Mouse (Mus musculus) heart, embryonic 16.5 days (tissue): ENCODE data around the gene Arhgef12. TPM values are rescaled to one million over a fixed set of nuclear protein-coding genes. Genes with fewer than 3 reads are reported as not detected.
A peak's percentile ranks its signal among the peaks of the same experiment; 100 is the strongest.

Experiments used
- ATAC-seq: fragments of 200-750 bp; cut with Nextera tagmentation; replicated peaks from 2 replicates; pipeline ENCODE4 v1.8.0; 2017; ENCODE audit warnings: moderate number of reproducible peaks; ENCODE audit not compliant: insufficient read depth, low FRiP score; ENCODE audit errors: extremely low read depth
- H3K27ac ChIP-seq: fragments of 300-500 bp; sonication (generic); 2 replicates; pipeline ENCODE4 v1.5.1; 2014; ENCODE audit warnings: mild to moderate bottlenecking, low read length, control low read depth, moderate library complexity
- H3K27me3 ChIP-seq: fragments of 300-500 bp; sonication (generic); 2 replicates; pipeline ENCODE4 v1.6.1; 2014; ENCODE audit warnings: low read length, mixed read lengths; ENCODE audit not compliant: control insufficient read depth, insufficient read depth
- H3K36me3 ChIP-seq: fragments of 300-500 bp; sonication (generic); 2 replicates; pipeline ENCODE4 v1.6.1; 2014; ENCODE audit not compliant: control insufficient read depth, insufficient read depth
- H3K4me1 ChIP-seq: fragments of 300-500 bp; sonication (generic); 2 replicates; pipeline ENCODE4 v1.6.1; 2014; ENCODE audit warnings: low read length, mixed read lengths; ENCODE audit not compliant: control insufficient read depth, insufficient read depth
- H3K4me2 ChIP-seq: fragments of 300-500 bp; sonication (generic); 2 replicates; pipeline ENCODE4 v1.6.1; 2014; ENCODE audit warnings: low read depth, mild to moderate bottlenecking, control low read depth, low read length
- H3K4me3 ChIP-seq: fragments of 300-500 bp; sonication (generic); 2 replicates; pipeline ENCODE4 v1.5.1; 2014; ENCODE audit warnings: mild to moderate bottlenecking, control low read depth, low read length
- H3K9ac ChIP-seq: fragments of 300-500 bp; sonication (generic); 2 replicates; pipeline ENCODE4 v1.6.1; 2014; ENCODE audit warnings: low read length, control low read depth
- H3K9me3 ChIP-seq: fragments of 300-500 bp; sonication (generic); replicated peaks from 2 replicates; pipeline ENCODE4 v1.6.1; 2016; ENCODE audit warnings: low read length; ENCODE audit not compliant: control insufficient read depth
- WGBS: fragments of 180-500 bp; shearing (Covaris S2); extraction: QIAGEN DNeasy Blood & Tissue Kit; methylation state at CpG from one replicate; pipeline ENCODE4 v1.1.7; 2014; 5-methylcytosine and 5-hydroxymethylcytosine counted together
- polyA plus RNA-seq: library from polyadenylated mRNA; unstranded; fragments of >200 nt; fragmentation: Nextera tagmentation; extraction: Ambion mirVana; gene quantifications from 2 replicates; pipeline ENCODE4 v1.2.1, GENCODE M21; 2015

Arhgef12 gene
- polyA plus RNA-seq, 1 experiment from 2014 or later = 10.9 TPM

DNA sequence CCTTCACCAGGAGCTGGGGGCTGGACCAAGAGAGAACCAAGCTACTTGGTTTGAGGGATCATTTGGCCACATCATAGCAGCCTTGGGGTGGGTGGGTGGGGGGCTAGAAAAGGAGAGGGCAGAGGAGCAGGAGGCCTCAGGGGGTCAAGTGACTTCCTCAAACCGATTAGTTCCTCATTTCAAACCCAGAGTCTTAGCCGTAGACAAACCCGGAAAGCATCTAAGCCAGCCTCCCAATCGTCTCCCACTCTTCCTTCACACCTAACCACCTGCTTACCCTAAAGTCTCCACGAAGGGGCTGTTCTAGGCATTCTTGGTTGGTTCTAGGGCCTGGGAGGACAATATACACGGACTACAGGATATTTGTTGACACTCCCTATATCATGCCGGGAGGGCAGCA lies 161.9 kb downstream of the Arhgef12 start:
- Histone ChIP-seq H3K4me2 (no peak overlapping the region), H3K4me3 (no peak overlapping the region)

DNA sequence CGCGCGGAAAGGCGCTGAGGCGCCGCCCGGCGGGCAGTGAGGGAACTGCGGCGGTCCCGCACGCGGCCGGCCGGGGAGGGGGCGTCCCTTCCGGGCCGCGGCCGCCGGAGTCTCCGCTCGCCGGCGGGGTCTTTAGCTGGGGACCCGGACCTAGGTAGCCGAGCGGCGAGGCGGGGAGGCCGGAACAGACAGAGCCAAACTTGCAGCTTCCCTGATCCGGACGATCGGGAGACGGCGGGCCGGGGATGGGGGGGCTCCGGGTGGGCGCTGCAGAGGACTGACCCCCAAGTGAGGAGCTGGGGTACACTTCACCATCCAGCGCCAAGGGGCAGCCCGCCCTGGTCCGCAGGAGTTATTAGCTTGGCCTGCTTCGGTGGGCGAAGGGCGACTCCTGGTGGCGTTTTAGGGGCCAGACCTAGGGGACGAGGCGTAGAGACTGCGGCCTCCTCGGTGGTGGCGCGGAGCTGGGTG lies 162.5 kb downstream of the Arhgef12 start:
- Histone ChIP-seq H3K4me1 (no peaks in the 10 kb centered on the region), H3K4me3 (peak overlapping the region; percentile 63), H3K4me2 (peak overlapping the region; percentile 88), H3K9me3 (no peaks in the 10 kb centered on the region), H3K36me3 (no peaks in the 10 kb centered on the region), H3K9ac (peak overlapping the region; percentile 67), H3K27me3 (peaks cover 33% of the 10 kb centered on the region), H3K27ac (no peak overlapping the region)
- peak; percentile 89 for ATAC-seq
- WGBS = under 1% methylated on average over 52 of the region's 52 CpGs

More for the DNA sequence above, 161.9 kb downstream of the Arhgef12 start:
- H3K27ac ChIP-seq = no peak overlapping the region
- no peaks in the 10 kb centered on the region for H3K9me3 ChIP-seq
- no peak for ATAC-seq
- H3K4me1 ChIP-seq = no peaks in the 10 kb centered on the region
- H3K9ac ChIP-seq = no peak overlapping the region
- 69% methylated on average over 7 of the region's 7 CpGs for WGBS
- H3K36me3 ChIP-seq = no peaks in the 10 kb centered on the region
- peaks cover 32% of the 10 kb centered on the region for H3K27me3 ChIP-seq

DNA sequence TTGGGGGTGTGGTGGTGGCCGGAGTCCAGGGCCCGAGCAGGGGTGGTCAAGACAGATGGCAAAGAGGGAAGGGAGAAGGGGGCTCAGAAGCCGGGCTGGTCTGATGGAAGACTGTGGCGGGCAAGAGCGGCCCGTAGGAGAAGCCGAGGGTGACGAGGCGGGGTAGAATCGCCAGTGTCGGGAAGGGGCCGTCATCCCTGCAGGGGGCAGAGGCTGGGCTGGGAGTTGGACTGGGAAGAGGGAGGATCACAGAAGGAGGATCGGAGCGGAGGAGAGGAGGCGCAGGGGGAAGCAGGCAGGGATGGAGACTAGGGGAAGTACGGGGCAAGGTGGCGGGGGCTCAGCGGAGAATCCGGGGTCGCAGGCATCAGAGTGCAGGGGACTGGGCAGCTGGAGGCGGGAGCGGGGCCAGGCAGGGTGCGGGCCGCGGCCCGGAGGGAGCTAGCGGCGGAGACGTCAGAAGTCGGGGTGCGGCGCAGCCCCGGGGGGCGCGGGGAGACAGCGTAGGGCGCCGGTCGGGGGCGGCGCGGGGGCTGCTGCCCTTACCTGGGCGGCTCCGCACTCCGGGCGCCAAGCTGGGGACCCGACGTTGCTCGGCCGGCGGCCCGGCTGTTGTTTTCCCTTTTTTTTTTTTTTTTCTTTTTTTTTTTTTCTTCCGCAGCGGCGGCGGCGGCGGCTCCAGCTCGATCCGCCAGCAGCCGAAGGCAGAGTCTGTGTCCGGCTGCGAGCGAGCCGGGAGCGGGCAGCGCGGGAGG lies 163.1 kb downstream of the Arhgef12 start, which contains the start of gene Grik4:
Grik4 (minus strand) TSS at position 713 of the 755 bp plus-strand sequence.
- no peak within 1 kb of the TSS for H3K27ac ChIP-seq
- H3K27me3 ChIP-seq = peaks cover 36% of the 10 kb centered on the region
- H3K9me3 ChIP-seq = no peaks in the 10 kb centered on the region
- ATAC-seq = peak; percentile 79
- H3K4me3 ChIP-seq = peak within 1 kb of the TSS; percentile 63
- under 1% methylated on average over 47 of the region's 68 CpGs for WGBS
- peak within 1 kb of the TSS; percentile 88 for H3K4me2 ChIP-seq
- peak within 1 kb of the TSS; percentile 67 for H3K9ac ChIP-seq
- H3K4me1 ChIP-seq = no peaks in the 10 kb centered on the region
- no peaks in the 10 kb centered on the region for H3K36me3 ChIP-seq

DNA sequence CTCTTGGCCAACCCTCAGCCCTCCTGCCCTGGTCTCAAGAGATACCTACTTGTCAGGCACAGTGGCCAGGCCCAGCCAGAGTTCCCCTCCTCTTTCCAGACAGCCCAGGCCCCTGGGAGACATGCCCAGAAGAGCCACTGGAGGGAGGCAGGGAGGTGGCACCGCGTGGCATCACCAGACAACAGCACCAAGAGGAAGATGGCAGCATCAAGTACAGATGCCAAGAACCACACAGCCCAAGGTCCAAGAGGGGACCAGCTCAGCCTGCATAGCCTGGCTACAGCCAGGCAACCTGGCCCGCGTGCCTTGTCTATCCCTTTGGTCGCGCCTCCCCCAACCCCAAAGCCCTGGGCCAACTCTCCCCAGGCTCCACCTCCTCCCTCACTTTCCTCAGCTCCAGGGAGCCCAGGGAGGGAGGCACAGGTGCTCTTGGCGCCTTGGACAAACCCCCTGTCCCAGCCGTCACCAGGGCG lies 163.9 kb downstream of the Arhgef12 start:
- no peak overlapping the region for H3K4me3 ChIP-seq
- peaks cover 36% of the 10 kb centered on the region for H3K27me3 ChIP-seq

DNA sequence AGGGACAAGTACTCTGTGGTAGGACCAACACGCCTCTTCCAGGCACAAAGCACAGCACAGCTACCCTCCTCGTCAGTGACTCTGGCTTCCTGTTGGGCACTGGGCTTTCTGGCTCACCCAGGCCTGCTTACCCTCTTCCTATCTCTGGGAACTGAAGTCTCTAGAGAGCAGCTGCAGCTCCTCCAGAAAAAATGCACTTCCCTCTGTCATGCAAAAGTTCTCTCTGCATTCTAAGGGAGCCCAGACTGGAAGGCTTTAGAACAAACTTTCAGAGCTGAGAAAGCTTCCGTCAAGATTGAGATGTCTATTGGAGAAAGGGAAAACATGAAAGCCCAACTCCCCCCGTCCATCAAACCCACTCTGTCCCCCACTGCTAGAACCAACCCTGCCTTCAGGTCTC lies 164.9 kb downstream of the Arhgef12 start:
- H3K9ac ChIP-seq = no peak overlapping the region
- no peaks in the 10 kb centered on the region for H3K36me3 ChIP-seq
- ATAC-seq = no peak
- H3K27ac ChIP-seq = no peak overlapping the region
- H3K27me3 ChIP-seq = peaks cover 38% of the 10 kb centered on the region
- WGBS = 51% methylated on average over 4 of the region's 4 CpGs
- no peak overlapping the region for H3K4me2 ChIP-seq
- no peak overlapping the region for H3K4me3 ChIP-seq
- no peaks in the 10 kb centered on the region for H3K4me1 ChIP-seq
- no peaks in the 10 kb centered on the region for H3K9me3 ChIP-seq

More for the DNA sequence above, 163.9 kb downstream of the Arhgef12 start:
- ATAC-seq = no peak
- 10% methylated on average over 9 of the region's 9 CpGs for WGBS
- Histone ChIP-seq H3K9ac (no peak overlapping the region), H3K4me1 (no peaks in the 10 kb centered on the region), H3K27ac (no peak overlapping the region), H3K9me3 (no peaks in the 10 kb centered on the region), H3K4me2 (peak overlapping the region; percentile 88), H3K36me3 (no peaks in the 10 kb centered on the region)

DNA sequence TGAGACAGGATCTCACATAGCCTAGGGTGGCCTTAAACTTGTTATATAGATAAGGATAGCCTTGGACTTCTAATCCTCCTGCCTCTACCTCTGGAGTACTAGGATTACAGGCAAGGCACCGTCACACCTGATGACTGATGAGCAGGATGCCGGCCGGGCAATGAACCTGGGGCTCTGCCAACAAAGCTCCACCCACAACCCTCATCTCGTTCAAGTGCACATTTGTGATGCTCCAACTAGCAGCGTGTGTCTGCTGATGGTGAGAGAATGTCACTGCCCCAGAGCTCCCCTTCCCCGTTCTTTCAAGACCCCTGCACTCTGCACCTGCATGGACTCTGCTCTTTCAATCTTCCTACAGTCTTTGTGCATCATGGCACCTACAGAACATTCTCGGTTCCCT lies 174.9 kb downstream of the Arhgef12 start:
- Histone ChIP-seq H3K27me3 (peaks cover 16% of the 10 kb centered on the region), H3K36me3 (no peaks in the 10 kb centered on the region), H3K4me1 (no peaks in the 10 kb centered on the region), H3K27ac (no peak overlapping the region), H3K9ac (no peak overlapping the region), H3K9me3 (no peaks in the 10 kb centered on the region), H3K4me3 (no peak overlapping the region), H3K4me2 (no peak overlapping the region)
- WGBS = 36% methylated on average over 7 of the region's 7 CpGs
- no peak for ATAC-seq

DNA sequence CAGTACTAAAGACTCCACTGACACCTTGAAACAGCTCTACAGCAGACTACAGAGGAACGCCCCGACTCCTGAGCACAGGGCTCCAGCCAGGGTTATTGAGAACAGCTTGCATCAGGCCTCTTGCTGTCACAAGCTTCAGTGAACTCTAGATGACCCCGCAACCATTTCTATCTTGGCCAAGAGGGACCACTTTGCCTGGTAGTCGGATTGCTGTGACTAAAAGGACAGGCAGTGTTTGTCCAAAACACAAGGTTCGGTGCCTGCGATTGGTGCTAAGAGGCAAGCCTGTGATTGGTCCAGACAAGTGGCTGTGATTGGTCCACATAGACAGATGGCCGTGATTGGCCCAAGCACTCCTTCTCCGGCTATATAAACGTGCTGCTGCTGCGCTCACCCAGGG lies 179.5 kb downstream of the Arhgef12 start:
- no peak overlapping the region for H3K9ac ChIP-seq
- H3K4me3 ChIP-seq = no peak overlapping the region
- no peaks in the 10 kb centered on the region for H3K36me3 ChIP-seq
- H3K27me3 ChIP-seq = peaks cover 12% of the 10 kb centered on the region
- no peak overlapping the region for H3K27ac ChIP-seq
- ATAC-seq = no peak
- no peak overlapping the region for H3K4me2 ChIP-seq
- H3K9me3 ChIP-seq = no peaks in the 10 kb centered on the region
- WGBS = 45% methylated on average over 10 of the region's 10 CpGs
- H3K4me1 ChIP-seq = no peaks in the 10 kb centered on the region

DNA sequence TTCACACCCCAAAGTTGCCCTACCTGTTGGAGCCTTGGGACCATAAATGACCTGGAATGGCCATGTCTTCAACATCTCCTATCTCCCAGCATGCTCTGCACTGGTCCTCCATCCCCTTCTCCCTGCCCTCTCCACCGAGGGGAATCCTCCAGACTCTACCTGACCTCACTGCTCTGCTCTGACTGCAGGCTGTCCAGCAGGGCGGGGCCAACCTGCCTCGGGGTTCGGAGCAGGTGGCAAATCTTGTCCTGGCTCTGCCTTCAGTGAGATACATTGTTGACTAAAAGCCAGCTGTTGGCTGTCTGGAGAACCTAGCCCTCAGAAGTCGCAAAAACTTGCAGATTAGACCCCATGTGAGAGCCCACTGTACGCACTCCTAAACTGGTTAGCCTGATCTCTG lies 180.5 kb downstream of the Arhgef12 start:
- Histone ChIP-seq H3K4me1 (no peaks in the 10 kb centered on the region), H3K27me3 (peaks cover 6% of the 10 kb centered on the region), H3K27ac (no peak overlapping the region), H3K4me2 (no peak overlapping the region), H3K4me3 (no peak overlapping the region), H3K9me3 (no peaks in the 10 kb centered on the region), H3K36me3 (no peaks in the 10 kb centered on the region), H3K9ac (no peak overlapping the region)
- ATAC-seq = no peak
- WGBS = 72% methylated on average over 6 of the region's 6 CpGs

DNA sequence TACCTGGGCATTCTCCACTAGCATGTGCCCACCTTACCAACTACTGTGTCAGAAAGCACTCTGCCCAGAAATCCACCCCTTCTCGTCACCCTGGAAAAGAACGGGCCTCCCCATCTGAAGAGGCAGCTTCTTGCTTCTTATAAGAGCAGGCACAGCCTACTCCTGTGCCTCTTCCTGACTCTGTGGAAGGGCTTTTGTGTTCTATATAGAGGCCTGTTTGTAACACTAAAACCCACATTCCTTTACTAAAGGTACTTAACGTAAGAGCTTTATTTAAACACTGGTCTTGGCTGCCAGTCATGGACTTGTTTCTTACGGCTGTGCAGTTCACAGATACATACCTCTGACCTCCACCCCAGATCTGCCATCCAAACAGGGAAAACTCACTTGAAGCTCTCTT lies 185.2 kb downstream of the Arhgef12 start:
- Histone ChIP-seq H3K4me2 (no peak overlapping the region), H3K36me3 (no peaks in the 10 kb centered on the region), H3K4me3 (no peak overlapping the region), H3K9ac (no peak overlapping the region), H3K27me3 (peaks cover 2% of the 10 kb centered on the region), H3K4me1 (no peaks in the 10 kb centered on the region), H3K9me3 (no peaks in the 10 kb centered on the region), H3K27ac (no peak overlapping the region)
- 55% methylated on average over 4 of the region's 4 CpGs for WGBS
- no peak for ATAC-seq
